Mouse (Mus musculus) CH12.LX (cell line): ENCODE measurements at regions not wholly inside any gene's neighbourhood (a gene's known extent, or its start where the extent isn't known, plus 50 kb on each side); places are given as distances from the start of the nearest gene placed in this dataset.

Experiments used
- DNase-seq: peaks from one replicate; pipeline ENCODE4 v3.0.0-alpha.2; 2013; ENCODE audit errors: extremely low read depth
- H3K27ac ChIP-seq: 2 replicates; pipeline ENCODE4 v1.5.1; 2012; ENCODE audit warnings: low read depth, mild to moderate bottlenecking, control low read depth, moderate library complexity; ENCODE audit not compliant: insufficient read depth
- H3K27me3 ChIP-seq: replicated peaks from 2 replicates; pipeline ENCODE3; 2012; ENCODE audit warnings: inconsistent platforms
- H3K36me3 ChIP-seq, 2 experiments: replicated peaks in 1 of 2; 2 replicates each; pipeline versions ENCODE3 to v1.6.1; 2012; ENCODE audit warnings: inconsistent platforms in 1 of 2, low read length in 1 of 2, mild to moderate bottlenecking in 1 of 2, mixed read lengths in 1 of 2, moderate library complexity in 1 of 2; ENCODE audit not compliant: control insufficient read depth in 1 of 2, insufficient read depth in 1 of 2
- H3K4me1 ChIP-seq, 2 experiments: 2 replicates each; pipeline ENCODE4 v1.6.1; 2012; ENCODE audit warnings: inconsistent platforms in 1 of 2, moderate library complexity in 1 of 2; ENCODE audit not compliant: insufficient read depth in 2 of 2, control insufficient read depth in 1 of 2
- H3K4me2 ChIP-seq: 2 replicates; pipeline ENCODE4 v1.6.1; 2012; ENCODE audit warnings: low read depth, mild to moderate bottlenecking, control low read depth; ENCODE audit not compliant: poor library complexity, insufficient read depth, severe bottlenecking
- H3K4me3 ChIP-seq, 3 experiments: fragments of 150-350 bp in 1 of 3; sonication (generic) in 1 of 3; replicated peaks in 1 of 3; 2 replicates each; pipeline versions ENCODE3 to v1.5.1; 2011 to 2012; ENCODE audit warnings: low read depth in 2 of 3, low read length in 2 of 3, mild to moderate bottlenecking in 2 of 3, moderate library complexity in 2 of 3, control low read depth in 1 of 3, improper control_type of control experiment in 1 of 3, inconsistent platforms in 1 of 3, mixed read lengths in 1 of 3; ENCODE audit not compliant: poor library complexity in 1 of 3
- H3K79me2 ChIP-seq: replicated peaks from 2 replicates; pipeline ENCODE4 v1.6.1; 2012; ENCODE audit warnings: mild to moderate bottlenecking, moderate library complexity; ENCODE audit not compliant: control insufficient read depth, poor library complexity, insufficient read depth, severe bottlenecking; ENCODE audit errors: extremely low read depth
- H3K9ac ChIP-seq: 2 replicates; pipeline ENCODE4 v1.6.1; 2012; ENCODE audit warnings: low read depth, mild to moderate bottlenecking, control low read depth, moderate library complexity; ENCODE audit not compliant: insufficient read depth
- H3K9me3 ChIP-seq: replicated peaks from 2 replicates; pipeline ENCODE3; 2012; ENCODE audit warnings: low read length, inconsistent platforms, mixed read lengths
- BHLHE40 ChIP-seq: IDR thresholded peaks from 2 replicates; pipeline ENCODE4 v1.6.1; 2011; ENCODE audit warnings: mild to moderate bottlenecking, low read depth, low read length, improper control_type of control experiment
- CHD2 ChIP-seq: IDR thresholded peaks from 2 replicates; pipeline ENCODE4 v1.6.1; 2011; ENCODE audit warnings: low read length, improper control_type of control experiment
- CTCF ChIP-seq, 2 experiments: IDR thresholded peaks in 1 of 2; conservative IDR thresholded peaks in 1 of 2; 2 replicates each; pipeline ENCODE4 v1.5.1; 2011 to 2012; ENCODE audit warnings: low read depth in 2 of 2, low read length in 2 of 2, improper control_type of control experiment in 1 of 2, inconsistent platforms in 1 of 2, mild to moderate bottlenecking in 1 of 2, moderate library complexity in 1 of 2
- E2F4 ChIP-seq: IDR thresholded peaks from 2 replicates; pipeline ENCODE4 v1.6.1; 2011; ENCODE audit warnings: low read depth, low read length, improper control_type of control experiment; ENCODE audit not compliant: insufficient replicate concordance
- ELF1 ChIP-seq: IDR thresholded peaks from 2 replicates; pipeline ENCODE4 v1.6.1; 2014; ENCODE audit warnings: low read depth, mild to moderate bottlenecking, inconsistent platforms, low read length, improper control_type of control experiment
- EP300 ChIP-seq: IDR thresholded peaks from 2 replicates; pipeline ENCODE4 v1.6.1; 2011; ENCODE audit warnings: low read length, improper control_type of control experiment
- ETS1 ChIP-seq: conservative IDR thresholded peaks from 2 replicates; pipeline ENCODE4 v1.6.1; 2012; ENCODE audit warnings: low read depth, mild to moderate bottlenecking, inconsistent platforms, low read length, improper control_type of control experiment, moderate library complexity
- HCFC1 ChIP-seq: IDR thresholded peaks from 2 replicates; pipeline ENCODE4 v1.6.1; 2012; ENCODE audit warnings: low read depth, mild to moderate bottlenecking, inconsistent platforms, low read length, improper control_type of control experiment
- IRF4 ChIP-seq: IDR thresholded peaks from 2 replicates; pipeline ENCODE4 v1.6.1; 2014; ENCODE audit warnings: low read depth, mild to moderate bottlenecking, inconsistent platforms, low read length, improper control_type of control experiment
- JUN ChIP-seq: IDR thresholded peaks from 2 replicates; pipeline ENCODE4 v1.6.1; 2011; ENCODE audit warnings: low read depth, mild to moderate bottlenecking, low read length, improper control_type of control experiment, moderate library complexity; ENCODE audit not compliant: insufficient read depth
- JUND ChIP-seq: conservative IDR thresholded peaks from 2 replicates; pipeline ENCODE4 v1.6.1; 2011; ENCODE audit warnings: low read depth, low read length, improper control_type of control experiment
- MAFK ChIP-seq: IDR thresholded peaks from 2 replicates; pipeline ENCODE4 v1.6.1; 2011; ENCODE audit warnings: low read length, improper control_type of control experiment; ENCODE audit not compliant: insufficient replicate concordance
- MAZ ChIP-seq: IDR thresholded peaks from 2 replicates; pipeline ENCODE4 v1.6.1; 2012; ENCODE audit warnings: low read depth, mild to moderate bottlenecking, inconsistent platforms, low read length, improper control_type of control experiment, moderate library complexity
- MEF2A ChIP-seq: IDR thresholded peaks from 2 replicates; pipeline ENCODE4 v1.6.1; 2014; ENCODE audit warnings: low read depth, mild to moderate bottlenecking, inconsistent platforms, low read length, improper control_type of control experiment, borderline replicate concordance
- MXI1 ChIP-seq: IDR thresholded peaks from 2 replicates; pipeline ENCODE4 v1.6.1; 2011; ENCODE audit warnings: mild to moderate bottlenecking, low read depth, low read length, improper control_type of control experiment
- POLR2A ChIP-seq: IDR thresholded peaks from 2 replicates; pipeline ENCODE4 v1.6.1; 2011; ENCODE audit warnings: low read depth, mild to moderate bottlenecking, improper control_type of control experiment, low read length
- POLR2AphosphoS2 ChIP-seq: IDR thresholded peaks from 2 replicates; pipeline ENCODE4 v1.6.1; 2011; ENCODE audit warnings: low read depth, low read length, improper control_type of control experiment
- RAD21 ChIP-seq: IDR thresholded peaks from 2 replicates; pipeline ENCODE4 v1.6.1; 2011; ENCODE audit warnings: low read depth, mild to moderate bottlenecking, low read length, improper control_type of control experiment, moderate library complexity
- TBP ChIP-seq: conservative IDR thresholded peaks from 2 replicates; pipeline ENCODE4 v1.6.1; 2011; ENCODE audit warnings: low read depth, low read length, improper control_type of control experiment
- TCF12 ChIP-seq: IDR thresholded peaks from 2 replicates; pipeline ENCODE4 v1.6.1; 2014; ENCODE audit warnings: low read depth, mild to moderate bottlenecking, inconsistent platforms, low read length, improper control_type of control experiment
- USF1 ChIP-seq: IDR thresholded peaks from 2 replicates; pipeline ENCODE4 v1.6.1; 2014; ENCODE audit warnings: low read depth, mild to moderate bottlenecking, inconsistent platforms, low read length, improper control_type of control experiment
- ZMIZ1 ChIP-seq: IDR thresholded peaks from 2 replicates; pipeline ENCODE4 v1.6.1; 2012; ENCODE audit warnings: low read depth, mild to moderate bottlenecking, inconsistent platforms, low read length, improper control_type of control experiment
- dilution Hi-C: fragments of 300-500 bp; cut with MboI; formaldehyde crosslinking; loops from 2 replicates; pipeline ENCODE4 v1.14.3; 2020; ENCODE audit warnings: low sequenced_read_pairs; ENCODE audit not compliant: extremely low pct_unique_long_range_greater_than_20kb, extremely low pct_ligation_motif_present
- in situ Hi-C: fragments of 300-500 bp; cut with MboI; formaldehyde crosslinking; loops from 3 replicates; pipeline ENCODE4 v1.14.3; 2019; ENCODE audit warnings: low sequenced_read_pairs, low pct_ligation_motif_present, low pct_unique_long_range_greater_than_20kb, mixed read lengths

- Histone ChIP-seq H3K79me2 (no peaks in the 10 kb centered on the region), H3K27ac (no peak overlapping the region), H3K4me3 (no peak overlapping the region), H3K36me3 (no peaks in the 10 kb centered on the region), H3K4me2 (no peak overlapping the region), H3K9ac (no peak overlapping the region), H3K9me3 (no peaks in the 10 kb centered on the region), H3K27me3 (no peaks in the 10 kb centered on the region), H3K4me1 (peaks cover 5 to 65% of the 10 kb centered on the region in 2 experiments)
- in situ Hi-C loops = no loop called here
- dilution Hi-C loops = no loop called here
- TF ChIP-seq BHLHE40 (no peak), POLR2AphosphoS2 (no peak), TBP (no peak), IRF4 (no peak), MAFK (no peak), CHD2 (no peak), USF1 (no peak), HCFC1 (no peak), MEF2A (no peak), EP300 (no peak), RAD21 (no peak), TCF12 (no peak), MXI1 (no peak), MAZ (no peak), POLR2A (no peak), JUN (no peak), ELF1 (no peak), ETS1 (no peak)
- DNase-seq = no peak
These were observed 82.0 kb upstream of the Dusp10 start for GRCm38 (mm10) chr1:183931141-183931540.

- H3K4me1 ChIP-seq = peaks cover 5 to 56% of the 10 kb centered on the region in 2 experiments
- H3K36me3 ChIP-seq = no peaks in the 10 kb centered on the region
- in situ Hi-C loops (no loop called here), dilution Hi-C loops (no loop called here)
- peaks cover 4% of the 10 kb centered on the region for H3K9me3 ChIP-seq
- H3K79me2 ChIP-seq = no peaks in the 10 kb centered on the region
- H3K27me3 ChIP-seq = no peaks in the 10 kb centered on the region
- H3K9ac ChIP-seq = no peak overlapping the region
- H3K4me2 ChIP-seq = no peak overlapping the region
- no peak overlapping the region for H3K4me3 ChIP-seq
- peak; percentile 81 for DNase-seq
- no peak for TF ChIP-seq E2F4
- peak; percentile 57 for TF ChIP-seq ETS1
- no peak for TF ChIP-seq CTCF (conservative IDR thresholded peaks at IDR 0.05 in 1 of 2, IDR thresholded peaks at IDR 0.05 in 1 of 2; ENCODE audit: low read depth in 2 of 2, low read length in 2 of 2)
- TF ChIP-seq EP300 = peak; percentile 58; the same call in 1 of the 2 replicates
- peak; percentile 62 for TF ChIP-seq BHLHE40
- TF ChIP-seq JUN = peak; percentile 8; the same call in 1 of the 2 replicates
- no peak for TF ChIP-seq JUND
- TF ChIP-seq ZMIZ1 = no peak
- TF ChIP-seq MXI1 = no peak
- no peak overlapping the region for H3K27ac ChIP-seq
These were observed 79.3 kb upstream of the Dusp10 start for GRCm38 (mm10) chr1:183933845-183934244.
